Mouse (Mus musculus) spleen, adult 2 months (tissue): ENCODE measurements around the gene Nyap1.

ENCODE experiments used
- CTCF ChIP-seq: fragments of 200-500 bp; IDR thresholded peaks from 2 replicates; pipeline ENCODE4 v1.5.1; 2011; ENCODE audit warnings: mild to moderate bottlenecking, inconsistent platforms; ENCODE audit not compliant: insufficient read depth, insufficient read length, insufficient replicate concordance; ENCODE audit errors: extremely low read depth
- POLR2A ChIP-seq: fragments of 200-500 bp; IDR thresholded peaks from 2 replicates; pipeline ENCODE4 v1.6.1; 2011; ENCODE audit warnings: low read depth, low read length, inconsistent platforms

GRCm38 (mm10) chr5:137766270-137766669, 24.9 kb upstream of the Nyap1 start:
- TF ChIP-seq CTCF (peak; percentile 42; the same call in 1 of the 2 replicates), POLR2A (no peak)
